Mouse (Mus musculus): ENCODE measurements at regions not wholly inside any gene's neighbourhood (a gene's known extent, or its start where the extent isn't known, plus 50 kb on each side); places are given as distances from the start of the nearest gene placed in this dataset.

- CTCF ChIA-PET = interaction anchor here in 1 of 4 experiments (1.3 kb wide), 1 partner anchor 10 kb away, joined by 3 read pairs; no protein-coding TSS in a partner anchor
- POLR2A ChIA-PET = no interaction called here
Observed at GRCm38 (mm10) chr12:7382455-7382854, 595.0 kb upstream of the Apob start.

DNA sequence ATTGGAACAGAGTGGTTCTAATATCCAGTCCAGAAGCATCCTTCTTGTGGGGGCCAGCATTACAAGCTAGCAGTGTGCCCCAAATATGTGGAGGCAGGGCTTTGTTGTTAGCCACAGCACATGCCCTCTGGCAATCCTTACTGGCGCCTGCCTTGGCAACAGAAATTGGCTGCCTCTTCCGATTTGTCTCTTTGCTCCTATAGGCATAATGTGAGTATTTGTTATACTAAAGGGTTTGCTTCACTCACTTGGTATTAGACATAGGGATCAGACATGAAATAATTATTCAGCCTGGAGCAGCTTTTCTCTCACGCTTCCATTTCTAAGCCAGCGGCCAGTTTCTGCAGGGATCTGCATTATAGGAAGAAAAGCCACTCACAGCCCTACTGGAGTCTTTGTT, 573.6 kb upstream of the Apob start:
- ChIA-PET POLR2A (no interaction called here), CTCF (no interaction called here)

GRCm38 (mm10) chr12:7411810-7412209, 565.6 kb upstream of the Apob start:
- POLR2A ChIA-PET = no interaction called here
- CTCF ChIA-PET = no interaction called here

- POLR2A ChIA-PET = interaction anchor here in 1 of 4 experiments (0.5 kb wide), 1 partner anchor 81 kb away, joined by 3 read pairs; no protein-coding TSS in a partner anchor
- CTCF ChIA-PET = interaction anchor here in 1 of 4 experiments (0.6 kb wide), 1 partner anchor 34 kb away, joined by 4 read pairs; no protein-coding TSS in a partner anchor
Observed at GRCm38 (mm10) chr12:7420276-7420675, 557.2 kb upstream of the Apob start.

- POLR2A ChIA-PET = no interaction called here
Observed at GRCm38 (mm10) chr12:7421826-7422540, 555.5 kb upstream of the Apob start.

GRCm38 (mm10) chr12:7430981-7431380, 546.5 kb upstream of the Apob start:
- CTCF ChIA-PET = no interaction called here
- POLR2A ChIA-PET = no interaction called here

More at GRCm38 (mm10) chr12:7421826-7422540, 555.5 kb upstream of the Apob start:
- CTCF ChIA-PET = no interaction called here

- ChIA-PET CTCF (no interaction called here), POLR2A (no interaction called here)
Observed at GRCm38 (mm10) chr12:7445238-7445637, 532.2 kb upstream of the Apob start.

GRCm38 (mm10) chr12:7450506-7450905, 526.9 kb upstream of the Apob start:
- ChIA-PET POLR2A (no interaction called here), CTCF (no interaction called here)

- CTCF ChIA-PET = interaction anchor here in 1 of 4 experiments (1.0 kb wide), 1 partner anchor 18 kb away, joined by 6 read pairs; no protein-coding TSS in a partner anchor
- POLR2A ChIA-PET = no interaction called here
Observed at GRCm38 (mm10) chr12:7457036-7457435, 520.4 kb upstream of the Apob start.

DNA sequence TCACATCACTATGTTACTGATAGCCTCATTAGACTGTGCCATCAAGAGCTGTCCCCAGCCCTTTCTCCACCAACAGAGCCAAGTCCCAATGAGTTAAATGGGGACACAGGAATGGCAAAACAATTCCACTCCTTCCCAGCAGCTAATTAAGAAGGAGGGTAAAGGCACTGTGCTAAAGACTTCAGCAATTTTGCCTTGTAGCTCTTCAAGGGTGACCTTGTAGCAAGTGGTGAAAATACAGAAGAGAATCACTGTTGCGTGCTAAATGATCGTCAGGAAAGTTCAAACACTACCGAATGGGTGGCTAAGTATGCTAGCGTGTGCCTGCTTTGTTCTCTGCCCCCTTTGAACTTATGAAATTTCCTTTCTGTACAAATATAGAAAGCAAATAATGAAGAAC, 519.9 kb upstream of the Apob start:
- POLR2A ChIA-PET = no interaction called here
- CTCF ChIA-PET = interaction anchor here in 1 of 4 experiments (1.0 kb wide), 1 partner anchor 19 kb away, joined by 6 read pairs; no protein-coding TSS in a partner anchor

GRCm38 (mm10) chr12:7464947-7465346, 512.5 kb upstream of the Apob start:
- CTCF ChIA-PET = no interaction called here
- POLR2A ChIA-PET = no interaction called here

DNA sequence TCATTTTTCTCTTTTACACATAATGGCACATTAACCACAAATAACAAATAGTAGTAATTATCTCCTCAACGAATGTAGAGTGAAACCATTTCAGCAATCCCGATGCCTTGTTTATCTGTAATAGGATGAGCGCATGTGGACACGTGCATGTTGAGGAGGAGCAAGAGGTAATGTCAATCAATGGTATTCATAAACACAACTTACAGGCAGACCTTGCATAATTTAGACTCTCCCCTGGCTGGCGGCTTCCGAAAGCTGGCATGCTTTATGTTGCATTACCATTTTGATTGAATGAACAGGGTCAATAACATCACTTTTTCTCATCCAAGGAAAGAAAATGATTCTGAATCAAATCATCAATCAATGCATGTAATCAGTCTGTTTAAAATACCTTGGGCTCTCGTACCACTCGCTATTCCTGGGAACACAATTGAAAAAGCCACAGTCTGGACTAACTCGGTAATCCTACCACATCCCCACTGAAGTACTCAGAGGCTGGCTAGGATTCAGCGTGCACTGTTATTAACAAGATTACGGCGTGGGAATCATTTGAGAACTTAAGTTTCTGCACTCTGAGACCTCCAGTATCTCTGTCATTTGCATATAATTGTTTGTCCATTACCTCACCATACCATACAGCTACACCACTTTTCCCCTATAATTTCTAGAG, 464.7 kb upstream of the Apob start:
- ChIA-PET CTCF (no interaction called here), POLR2A (no interaction called here)

GRCm38 (mm10) chr12:7537389-7537788, 440.1 kb upstream of the Apob start:
- ChIA-PET POLR2A (no interaction called here), CTCF (interaction anchor here in 1 of 4 experiments (0.6 kb wide), 1 partner anchor 240 kb away, joined by 3 read pairs; no protein-coding TSS in a partner anchor)

- ChIA-PET CTCF (interaction anchor here in 2 of 4 experiments (0.6 to 1.0 kb wide), 2 partner anchors 13 to 43 kb away, joined by 3 read pairs; no protein-coding TSS in a partner anchor), POLR2A (no interaction called here)
Observed at GRCm38 (mm10) chr12:7543281-7543981, 434.0 kb upstream of the Apob start.

GRCm38 (mm10) chr12:7548759-7549158, 428.7 kb upstream of the Apob start:
- ChIA-PET CTCF (no interaction called here), POLR2A (no interaction called here)

DNA sequence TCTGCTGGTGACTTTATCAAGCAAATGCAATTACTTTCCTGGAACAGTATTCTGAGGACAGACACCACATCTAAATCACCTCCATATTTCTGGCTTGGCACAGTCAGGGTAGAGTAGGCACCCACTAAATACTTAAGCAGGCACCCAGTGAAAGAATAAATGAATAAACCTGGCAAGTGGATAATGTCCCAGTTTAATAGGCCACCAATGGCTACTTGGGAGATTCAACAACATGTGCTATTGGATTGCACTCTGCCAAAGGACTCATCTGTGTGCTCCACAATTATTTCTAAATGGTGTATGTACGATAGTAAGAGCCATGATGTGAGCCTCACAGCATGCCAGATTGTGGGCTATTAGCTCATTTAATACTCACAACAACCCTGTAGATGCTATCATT, 417.2 kb upstream of the Apob start:
- CTCF ChIA-PET = no interaction called here
- POLR2A ChIA-PET = interaction anchor here in 1 of 4 experiments (0.6 kb wide), 1 partner anchor 535 kb away, joined by 6 read pairs; no protein-coding TSS in a partner anchor

DNA sequence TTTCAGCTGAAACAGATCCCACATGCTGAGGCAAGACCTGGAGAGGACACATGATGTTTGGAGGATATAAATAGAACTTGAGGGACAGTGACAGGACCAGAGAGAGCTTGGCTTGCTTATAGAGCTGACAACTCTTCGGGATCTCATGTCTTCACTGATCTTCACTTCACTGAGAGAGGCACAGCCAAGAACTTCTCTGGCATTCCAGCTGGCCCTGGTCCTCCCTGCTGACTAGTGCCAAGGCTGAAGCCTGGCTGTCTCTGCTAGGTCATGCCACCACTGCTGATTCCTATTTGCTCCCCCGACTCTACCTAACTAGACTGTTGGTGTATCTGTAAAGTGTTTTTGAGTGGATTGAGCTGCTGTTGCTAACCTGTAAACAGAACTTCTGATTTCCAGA, 401.4 kb upstream of the Apob start:
- CTCF ChIA-PET = no interaction called here
- POLR2A ChIA-PET = no interaction called here

- ChIA-PET CTCF (no interaction called here), POLR2A (no interaction called here)
Observed at GRCm38 (mm10) chr12:7587501-7587900, 389.9 kb upstream of the Apob start.

GRCm38 (mm10) chr12:7611272-7612092, 366.0 kb upstream of the Apob start:
- POLR2A ChIA-PET = no interaction called here
- CTCF ChIA-PET = no interaction called here
